Mouse (Mus musculus): ENCODE data around the gene Hsd3b2. TPM values are rescaled to one million over a fixed set of nuclear protein-coding genes. Genes with fewer than 3 reads are reported as not detected.

Gene Hsd3b2
- polyA plus RNA-seq, 1 experiment from 2014 or later = not detected

Other genes starting within 250 kb of the Hsd3b2 start
- gene Hsd3b4, start 214.0 kb downstream of the Hsd3b2 start, polyA plus RNA-seq (2015; fragmentation: Nextera tagmentation; extraction: Ambion mirVana) = not detected in 2 replicates
- not detected in 2 replicates for gene Gm10681, start 135.7 kb downstream of the Hsd3b2 start, polyA plus RNA-seq (2015; fragmentation: Nextera tagmentation; extraction: Ambion mirVana)
- gene Hsd3b5, start 94.3 kb downstream of the Hsd3b2 start, polyA plus RNA-seq (2015; fragmentation: Nextera tagmentation; extraction: Ambion mirVana) = not detected in 2 replicates
- gene Hsd3b3, start 38.6 kb upstream of the Hsd3b2 start, polyA plus RNA-seq (2015; fragmentation: Nextera tagmentation; extraction: Ambion mirVana) = 0.08 TPM in 1 of 2 replicates, not detected in the other
- 16.3 and 17.4 TPM in 2 replicates for gene Hsd3b6, start 89.9 kb upstream of the Hsd3b2 start, polyA plus RNA-seq (2015; fragmentation: Nextera tagmentation; extraction: Ambion mirVana)
- not detected in 2 replicates for gene Hsd3b1, start 135.3 kb upstream of the Hsd3b2 start, polyA plus RNA-seq (2015; fragmentation: Nextera tagmentation; extraction: Ambion mirVana)
- gene Hao2, start 168.7 kb upstream of the Hsd3b2 start, polyA plus RNA-seq (2015; fragmentation: Nextera tagmentation; extraction: Ambion mirVana) = 0.06 and 0.15 TPM in 2 replicates

Measured in limb, embryonic 13.5 days (tissue).